Mouse (Mus musculus): Measurements from ENCODE around the gene Sept6. TPM values are rescaled to one million over a fixed set of nuclear protein-coding genes. Genes with fewer than 3 reads are reported as not detected.

The Sept6 gene
- polyA plus RNA-seq, 1 experiment: 45.0 TPM

DNA sequence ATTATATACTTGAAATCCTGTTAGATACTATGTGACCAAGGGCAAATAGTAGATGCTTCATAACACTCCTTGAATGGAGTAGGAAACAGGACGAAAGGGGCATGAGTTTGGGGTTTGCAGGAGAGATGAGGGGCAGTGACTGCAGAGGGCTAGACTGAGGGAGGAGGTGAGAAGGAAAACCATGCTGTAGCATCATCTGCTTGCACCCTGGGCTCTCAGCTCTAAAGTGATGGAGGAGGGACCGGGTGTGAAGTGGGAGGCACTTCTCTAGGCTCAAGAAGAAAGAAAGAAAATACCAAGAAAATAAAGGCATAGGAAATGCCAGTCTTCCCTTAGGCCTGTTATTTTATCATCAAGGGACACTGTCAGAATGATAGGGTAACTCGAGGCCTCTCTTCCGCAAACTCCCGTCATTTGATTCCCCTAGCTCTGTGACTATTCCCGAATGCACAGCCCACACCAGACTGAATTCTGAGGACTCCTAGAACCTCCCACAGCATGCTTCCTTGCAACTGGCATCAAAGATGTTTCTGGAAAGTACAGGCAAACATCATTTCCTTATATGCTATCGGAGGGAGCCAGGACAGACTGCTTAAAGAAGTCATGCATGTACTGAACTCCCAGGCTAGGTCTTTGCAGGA, 56.1 kb downstream of the Sept6 start:
- Histone ChIP-seq H3K27me3 (ENCODE audit: control insufficient read depth, insufficient read depth, low read length) (no peaks in the 10 kb centered on the region), H3K4me1 (ENCODE audit: control insufficient read depth, insufficient read depth, insufficient read length) (no peaks in the 10 kb centered on the region), H3K36me3 (ENCODE audit: control insufficient read depth, insufficient read depth, low read length) (peaks cover 3% of the 10 kb centered on the region; the same call in 1 of the 2 replicates), H3K4me3 (ENCODE audit: extremely low read depth, insufficient read depth, insufficient read length) (no peak overlapping the region), H3K27ac (ENCODE audit: insufficient read depth, low read length) (no peak overlapping the region)
- no peak for DNase-seq (ENCODE audit: low read depth in 1 of 2, low spot score in 2 of 2)
- TF ChIP-seq CTCF (IDR thresholded peaks at IDR 0.05; ENCODE audit: extremely low read depth, insufficient read depth, insufficient read length, insufficient replicate concordance) (no peak), POLR2A (IDR thresholded peaks at IDR 0.05; ENCODE audit: low read depth, low read length) (no peak)
- 91% methylated on average over 7 of the region's 7 CpGs for WGBS

- Histone ChIP-seq H3K4me3 (ENCODE audit: extremely low read depth, insufficient read depth, insufficient read length) (no peak overlapping the region), H3K27ac (ENCODE audit: insufficient read depth, low read length) (no peak overlapping the region), H3K36me3 (ENCODE audit: control insufficient read depth, insufficient read depth, low read length) (peaks cover 3% of the 10 kb centered on the region; the same call in 1 of the 2 replicates), H3K4me1 (ENCODE audit: control insufficient read depth, insufficient read depth, insufficient read length) (no peaks in the 10 kb centered on the region), H3K27me3 (ENCODE audit: control insufficient read depth, insufficient read depth, low read length) (no peaks in the 10 kb centered on the region)
- TF ChIP-seq POLR2A (IDR thresholded peaks at IDR 0.05; ENCODE audit: low read depth, low read length) (no peak), CTCF (IDR thresholded peaks at IDR 0.05; ENCODE audit: extremely low read depth, insufficient read depth, insufficient read length, insufficient replicate concordance) (no peak)
- no peak for DNase-seq (ENCODE audit: low read depth in 1 of 2, low spot score in 2 of 2)
- WGBS: 81% methylated on average over 1 of the region's 1 CpGs
These were observed 61.0 kb downstream of the Sept6 start for GRCm38 (mm10) chrX:36930574-36930973.

GRCm38 (mm10) chrX:36929694-36930093, 61.9 kb downstream of the Sept6 start:
- Histone ChIP-seq H3K36me3 (ENCODE audit: control insufficient read depth, insufficient read depth, low read length) (peaks cover 4% of the 10 kb centered on the region; the same call in 1 of the 2 replicates), H3K27me3 (ENCODE audit: control insufficient read depth, insufficient read depth, low read length) (no peaks in the 10 kb centered on the region), H3K4me3 (ENCODE audit: extremely low read depth, insufficient read depth, insufficient read length) (no peak overlapping the region), H3K27ac (ENCODE audit: insufficient read depth, low read length) (no peak overlapping the region), H3K4me1 (ENCODE audit: control insufficient read depth, insufficient read depth, insufficient read length) (no peaks in the 10 kb centered on the region)
- WGBS: 83% methylated on average over 4 of the region's 4 CpGs
- no peak for TF ChIP-seq POLR2A (IDR thresholded peaks at IDR 0.05; ENCODE audit: low read depth, low read length)
- TF ChIP-seq CTCF (IDR thresholded peaks at IDR 0.05; ENCODE audit: extremely low read depth, insufficient read depth, insufficient read length, insufficient replicate concordance): no peak
- no peak for DNase-seq (ENCODE audit: low read depth in 1 of 2, low spot score in 2 of 2)

DNA sequence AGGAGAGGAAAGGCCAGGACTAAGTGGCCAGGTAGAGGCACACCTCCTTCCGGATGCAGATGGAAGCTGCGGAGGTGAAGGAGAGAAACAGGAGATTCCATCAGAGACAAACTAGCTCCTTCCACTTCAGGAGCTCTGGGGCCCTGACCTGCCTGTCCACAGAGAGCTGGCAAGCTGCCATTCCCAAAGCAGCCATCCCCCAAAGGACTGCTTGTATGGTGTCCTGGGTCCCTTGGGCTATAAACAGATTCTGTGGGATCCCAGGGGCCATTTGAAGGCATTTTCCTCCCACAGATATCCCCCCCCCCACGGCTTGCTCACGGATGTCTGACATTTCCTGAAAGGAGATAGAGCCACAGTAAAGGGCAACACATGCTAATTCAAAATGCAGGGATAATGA, 62.8 kb downstream of the Sept6 start:
- peaks cover 4% of the 10 kb centered on the region; the same call in 1 of the 2 replicates for H3K36me3 ChIP-seq (ENCODE audit: control insufficient read depth, insufficient read depth, low read length)
- no peak for TF ChIP-seq POLR2A (IDR thresholded peaks at IDR 0.05; ENCODE audit: low read depth, low read length)
- TF ChIP-seq CTCF (IDR thresholded peaks at IDR 0.05; ENCODE audit: extremely low read depth, insufficient read depth, insufficient read length, insufficient replicate concordance): no peak

GRCm38 (mm10) chrX:36921346-36921745, 70.2 kb downstream of the Sept6 start:
- DNase-seq (ENCODE audit: low read depth in 1 of 2, low spot score in 2 of 2): no peak
- Histone ChIP-seq H3K27ac (ENCODE audit: insufficient read depth, low read length) (no peak overlapping the region), H3K27me3 (ENCODE audit: control insufficient read depth, insufficient read depth, low read length) (no peaks in the 10 kb centered on the region), H3K4me3 (ENCODE audit: extremely low read depth, insufficient read depth, insufficient read length) (no peak overlapping the region), H3K4me1 (ENCODE audit: control insufficient read depth, insufficient read depth, insufficient read length) (no peaks in the 10 kb centered on the region), H3K36me3 (ENCODE audit: control insufficient read depth, insufficient read depth, low read length) (peaks cover 9% of the 10 kb centered on the region)
- WGBS: 89% methylated on average over 4 of the region's 4 CpGs
- TF ChIP-seq CTCF (IDR thresholded peaks at IDR 0.05; ENCODE audit: extremely low read depth, insufficient read depth, insufficient read length, insufficient replicate concordance) (no peak), POLR2A (IDR thresholded peaks at IDR 0.05; ENCODE audit: low read depth, low read length) (no peak)

More for the DNA sequence above, 62.8 kb downstream of the Sept6 start:
- no peak overlapping the region for H3K4me3 ChIP-seq (ENCODE audit: extremely low read depth, insufficient read depth, insufficient read length)
- no peak overlapping the region for H3K27ac ChIP-seq (ENCODE audit: insufficient read depth, low read length)
- 86% methylated on average over 4 of the region's 4 CpGs for WGBS
- no peak for DNase-seq (ENCODE audit: low read depth in 1 of 2, low spot score in 2 of 2)
- H3K27me3 ChIP-seq (ENCODE audit: control insufficient read depth, insufficient read depth, low read length): no peaks in the 10 kb centered on the region
- no peaks in the 10 kb centered on the region for H3K4me1 ChIP-seq (ENCODE audit: control insufficient read depth, insufficient read depth, insufficient read length)

DNA sequence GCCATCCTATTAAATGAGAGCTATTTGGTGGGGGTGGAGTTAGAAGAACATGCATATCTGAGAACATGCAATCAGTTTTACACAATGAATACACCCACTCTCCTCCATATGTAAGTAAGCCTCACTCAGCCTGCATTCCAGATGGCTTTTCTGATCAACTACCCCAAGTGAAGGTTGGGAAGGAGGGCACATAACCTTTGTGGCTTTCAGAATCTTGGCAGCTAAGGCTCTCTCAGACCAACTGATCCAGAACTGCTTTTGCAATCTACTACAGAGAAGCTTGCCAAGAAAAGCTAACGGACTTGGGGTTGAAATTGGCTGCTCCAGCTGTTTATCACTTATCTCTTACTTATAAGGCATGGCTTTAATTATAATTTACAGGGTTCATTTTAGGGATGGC, 73.8 kb downstream of the Sept6 start:
- Histone ChIP-seq H3K27ac (ENCODE audit: insufficient read depth, low read length) (no peak overlapping the region), H3K27me3 (ENCODE audit: control insufficient read depth, insufficient read depth, low read length) (no peaks in the 10 kb centered on the region), H3K4me1 (ENCODE audit: control insufficient read depth, insufficient read depth, insufficient read length) (no peaks in the 10 kb centered on the region), H3K4me3 (ENCODE audit: extremely low read depth, insufficient read depth, insufficient read length) (no peak overlapping the region), H3K36me3 (ENCODE audit: control insufficient read depth, insufficient read depth, low read length) (peaks cover 10% of the 10 kb centered on the region)
- DNase-seq (ENCODE audit: low read depth in 1 of 2, low spot score in 2 of 2): no peak
- WGBS: 80% methylated on average over 1 of the region's 1 CpGs
- no peak for TF ChIP-seq CTCF (IDR thresholded peaks at IDR 0.05; ENCODE audit: extremely low read depth, insufficient read depth, insufficient read length, insufficient replicate concordance)
- no peak for TF ChIP-seq POLR2A (IDR thresholded peaks at IDR 0.05; ENCODE audit: low read depth, low read length)

DNA sequence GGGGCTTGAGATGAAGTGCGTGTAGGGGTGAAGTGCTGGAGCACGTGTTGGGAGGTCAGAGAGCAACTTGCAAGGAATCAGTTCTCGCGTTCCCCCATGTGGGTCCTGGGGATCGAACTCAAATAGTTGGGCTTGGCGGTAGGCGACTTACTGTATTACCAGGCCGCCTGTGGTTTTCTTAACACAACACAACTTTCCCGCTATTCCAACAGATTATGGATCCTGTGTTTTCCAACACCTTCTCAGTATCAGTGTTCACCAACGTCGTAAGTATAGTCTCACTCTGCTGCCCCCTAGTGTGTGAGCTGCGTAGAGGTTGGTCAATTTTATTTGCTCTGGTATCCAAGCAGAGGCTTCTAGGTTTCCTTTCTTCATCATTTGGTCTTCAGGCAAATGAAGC, 80.3 kb downstream of the Sept6 start:
- no peak overlapping the region for H3K27ac ChIP-seq (ENCODE audit: insufficient read depth, low read length)
- H3K4me1 ChIP-seq (ENCODE audit: control insufficient read depth, insufficient read depth, insufficient read length): no peaks in the 10 kb centered on the region; the same call in 1 of the 2 replicates
- peak in 1 of 2 experiments; percentile 35 for DNase-seq (ENCODE audit: low read depth in 1 of 2, low spot score in 2 of 2)
- 55% methylated on average over 12 of the region's 12 CpGs for WGBS
- no peaks in the 10 kb centered on the region for H3K27me3 ChIP-seq (ENCODE audit: control insufficient read depth, insufficient read depth, low read length)
- H3K4me3 ChIP-seq (ENCODE audit: extremely low read depth, insufficient read depth, insufficient read length): no peak overlapping the region
- H3K36me3 ChIP-seq (ENCODE audit: control insufficient read depth, insufficient read depth, low read length): peaks cover 3% of the 10 kb centered on the region
- TF ChIP-seq POLR2A (IDR thresholded peaks at IDR 0.05; ENCODE audit: low read depth, low read length): no peak
- TF ChIP-seq CTCF (IDR thresholded peaks at IDR 0.05; ENCODE audit: extremely low read depth, insufficient read depth, insufficient read length, insufficient replicate concordance): peak; percentile 2; the same call in 1 of the 2 replicates

Data from spleen, adult 2 months (tissue).